Mouse (Mus musculus) monocyte, adult 59 days (primary cell): ENCODE results near the gene Cyp1b1. TPM values are rescaled to one million over a fixed set of nuclear protein-coding genes. Genes with fewer than 3 reads are reported as not detected.

ENCODE experiments used
- total RNA-seq, 2 experiments: library from RNA; stranded (reverse); gene quantifications; one replicate each; pipeline ENCODE4 v1.2.4; 2023

Cyp1b1 gene
- under 1 TPM in 1 of 2 experiments, not detected in 1; 0.39 TPM for total RNA-seq

GRCm38 (mm10) chr17:79714931-79715637 is at the start of gene Cyp1b1:
Cyp1b1 (minus strand) TSS chr17:79715061.

Other genes starting within 250 kb of the Cyp1b1 start
- gene Rmdn2, start 103.2 kb downstream of the Cyp1b1 start, total RNA-seq = 1 to 10 TPM in 1 of 2 experiments, under 1 TPM in 1; 0.89 to 2.6 TPM
- 10 to 100 TPM; 39.3 to 40.2 TPM for gene Atl2, start 181.1 kb upstream of the Cyp1b1 start, total RNA-seq